Mouse (Mus musculus) midbrain, embryonic 16.5 days (tissue): ENCODE results near the gene Fgf14. TPM values are rescaled to one million over a fixed set of nuclear protein-coding genes. Genes with fewer than 3 reads are reported as not detected.

ENCODE experiments used
- ATAC-seq: fragments of 200-750 bp; cut with Nextera tagmentation; 2 replicates; pipeline ENCODE4 v1.8.0; 2017; ENCODE audit warnings: moderate TSS enrichment
- H3K27ac ChIP-seq: fragments of 300-500 bp; sonication (generic); 2 replicates; pipeline ENCODE4 v1.5.1; 2014; ENCODE audit warnings: mild to moderate bottlenecking, low read length, mixed read lengths
- H3K27me3 ChIP-seq: fragments of 300-500 bp; sonication (generic); 2 replicates; pipeline ENCODE4 v1.6.1; 2014; ENCODE audit warnings: low read depth, low read length, mixed read lengths; ENCODE audit not compliant: control insufficient read depth, insufficient read depth
- H3K36me3 ChIP-seq: fragments of 300-500 bp; sonication (generic); 2 replicates; pipeline ENCODE4 v1.6.1; 2014; ENCODE audit warnings: mild to moderate bottlenecking, low read length, moderate library complexity, mixed read lengths; ENCODE audit not compliant: control insufficient read depth, insufficient read depth
- H3K4me1 ChIP-seq: fragments of 300-500 bp; sonication (generic); 2 replicates; pipeline ENCODE4 v1.6.1; 2014; ENCODE audit warnings: mild to moderate bottlenecking, low read length, mixed read lengths; ENCODE audit not compliant: control insufficient read depth, insufficient read depth
- H3K4me2 ChIP-seq: fragments of 300-500 bp; sonication (generic); 2 replicates; pipeline ENCODE4 v1.6.1; 2014; ENCODE audit warnings: mild to moderate bottlenecking, low read length, mixed read lengths
- H3K4me3 ChIP-seq: fragments of 300-500 bp; sonication (generic); 2 replicates; pipeline ENCODE4 v1.5.1; 2014; ENCODE audit warnings: low read depth, mild to moderate bottlenecking, low read length, moderate library complexity, mixed read lengths
- H3K9ac ChIP-seq: fragments of 300-500 bp; sonication (generic); 2 replicates; pipeline ENCODE4 v1.6.1; 2014; ENCODE audit warnings: low read depth, low read length, mixed read lengths
- H3K9me3 ChIP-seq: fragments of 300-500 bp; sonication (generic); replicated peaks from 2 replicates; pipeline ENCODE4 v1.6.1; 2014; ENCODE audit warnings: mild to moderate bottlenecking, low read length, mixed read lengths; ENCODE audit not compliant: control insufficient read depth, poor library complexity, severe bottlenecking
- WGBS: fragments of 180-500 bp; shearing (Covaris S2); extraction: QIAGEN DNeasy Blood & Tissue Kit; methylation state at CpG from one replicate; pipeline ENCODE4 v1.1.7; 2014; 5-methylcytosine and 5-hydroxymethylcytosine counted together
- polyA plus RNA-seq: library from polyadenylated mRNA; unstranded; fragments of >200 nt; fragmentation: Nextera tagmentation; extraction: Ambion mirVana; gene quantifications from 2 replicates; pipeline ENCODE4 v1.2.1, GENCODE M21; 2015

Gene Fgf14
- polyA plus RNA-seq, 1 experiment from 2014 or later, result 36.8 TPM

DNA sequence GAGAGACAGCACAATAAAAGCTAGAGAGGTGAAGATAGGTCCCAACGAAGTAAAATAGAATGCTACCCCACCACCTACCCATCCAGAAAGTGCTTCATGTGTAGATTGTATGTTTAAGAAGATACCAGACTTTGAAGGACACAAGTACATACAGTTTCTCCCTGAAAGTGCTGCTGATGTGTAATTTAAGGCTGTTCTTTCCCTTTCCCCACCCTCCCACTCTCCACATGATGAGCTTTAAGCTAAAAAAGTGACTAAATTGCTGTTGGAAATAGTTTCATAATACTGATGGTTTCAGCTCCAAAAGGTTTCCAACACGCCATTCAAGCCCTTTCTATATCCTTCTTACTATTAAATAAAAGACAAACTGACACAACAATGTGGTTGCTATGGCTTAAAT lies 63.5 kb downstream of the Fgf14 start:
- no peaks in the 10 kb centered on the region; the same call in 1 of the 2 replicates for H3K36me3 ChIP-seq
- H3K9me3 ChIP-seq, result no peaks in the 10 kb centered on the region; the same call in 1 of the 2 replicates
- no peaks in the 10 kb centered on the region for H3K27me3 ChIP-seq
- ATAC-seq, result no peak
- no peak overlapping the region for H3K27ac ChIP-seq
- no peak overlapping the region for H3K9ac ChIP-seq
- H3K4me2 ChIP-seq, result no peak overlapping the region
- no peak overlapping the region for H3K4me3 ChIP-seq
- 65% methylated on average over 2 of the region's 2 CpGs for WGBS
- H3K4me1 ChIP-seq, result no peaks in the 10 kb centered on the region

- ATAC-seq, result no peak
- H3K4me1 ChIP-seq, result no peaks in the 10 kb centered on the region
- H3K27ac ChIP-seq, result no peak overlapping the region
- H3K9ac ChIP-seq, result no peak overlapping the region
- no peaks in the 10 kb centered on the region; the same call in 1 of the 2 replicates for H3K36me3 ChIP-seq
- H3K4me2 ChIP-seq, result no peak overlapping the region
- H3K27me3 ChIP-seq, result no peaks in the 10 kb centered on the region
- no peak overlapping the region for H3K4me3 ChIP-seq
- 93% methylated on average over 2 of the region's 2 CpGs for WGBS
- H3K9me3 ChIP-seq, result no peaks in the 10 kb centered on the region; the same call in 1 of the 2 replicates
Observed at GRCm38 (mm10) chr14:124606036-124606711, 70.8 kb downstream of the Fgf14 start.

DNA sequence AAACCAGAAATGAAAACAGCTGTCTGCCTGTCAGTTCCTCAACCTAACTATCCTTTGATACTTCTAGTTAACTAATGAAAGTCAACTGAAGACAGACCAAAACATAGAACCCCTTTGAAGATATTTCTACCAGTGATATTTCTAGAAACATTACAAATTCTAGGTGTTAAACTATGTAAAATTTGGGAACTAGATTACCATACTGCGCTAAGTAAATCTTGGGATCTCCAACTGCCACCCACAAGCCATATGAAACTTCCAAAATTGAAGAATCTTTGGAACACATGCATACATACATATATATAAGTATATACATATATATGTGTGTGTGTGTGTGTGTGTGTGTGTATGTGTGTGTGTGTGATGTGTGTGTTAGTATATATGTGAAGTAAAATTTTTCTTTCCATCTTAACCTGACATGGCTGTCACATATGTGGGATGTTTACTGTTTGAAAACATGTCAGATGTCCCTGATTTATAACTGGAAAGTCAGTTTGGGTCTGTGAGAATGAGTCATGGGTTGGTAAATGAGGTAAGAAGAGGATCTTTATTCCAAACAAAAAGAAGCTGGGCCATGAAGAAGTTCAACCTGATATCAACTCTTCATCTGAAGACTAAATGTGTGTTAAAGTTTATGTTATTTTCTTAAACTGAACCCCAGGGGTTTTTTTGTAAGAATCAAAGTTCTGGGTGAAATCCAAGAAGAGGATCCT lies 71.7 kb downstream of the Fgf14 start:
- H3K27me3 ChIP-seq, result no peaks in the 10 kb centered on the region
- H3K9me3 ChIP-seq, result no peaks in the 10 kb centered on the region; the same call in 1 of the 2 replicates
- 94% methylated on average over 1 of the region's 1 CpGs for WGBS
- H3K4me2 ChIP-seq, result no peak overlapping the region
- ATAC-seq, result no peak
- no peak overlapping the region for H3K4me3 ChIP-seq
- H3K36me3 ChIP-seq, result no peaks in the 10 kb centered on the region; the same call in 1 of the 2 replicates
- H3K4me1 ChIP-seq, result no peaks in the 10 kb centered on the region
- no peak overlapping the region for H3K9ac ChIP-seq
- no peak overlapping the region for H3K27ac ChIP-seq

DNA sequence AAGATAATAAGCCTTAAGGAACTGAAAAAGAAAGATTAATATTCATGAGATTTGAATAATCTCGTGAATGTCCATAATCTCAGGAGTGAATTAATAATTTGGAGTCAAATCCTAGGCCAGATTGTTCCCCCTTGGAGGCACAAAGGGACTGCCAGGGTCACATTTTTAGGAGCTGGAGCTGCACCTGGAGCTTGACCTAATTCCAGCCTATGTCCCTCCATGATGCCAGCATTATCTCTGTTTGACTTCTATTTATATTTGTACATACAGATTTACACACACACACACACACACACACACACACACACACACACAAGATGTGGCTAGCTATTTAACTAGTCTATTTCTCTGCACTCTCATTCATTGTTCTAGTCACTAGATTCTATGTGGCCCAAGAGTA lies 100.4 kb downstream of the Fgf14 start:
- WGBS, result 48% methylated on average over 1 of the region's 1 CpGs
- Histone ChIP-seq H3K4me3 (no peak overlapping the region), H3K9ac (no peak overlapping the region)

DNA sequence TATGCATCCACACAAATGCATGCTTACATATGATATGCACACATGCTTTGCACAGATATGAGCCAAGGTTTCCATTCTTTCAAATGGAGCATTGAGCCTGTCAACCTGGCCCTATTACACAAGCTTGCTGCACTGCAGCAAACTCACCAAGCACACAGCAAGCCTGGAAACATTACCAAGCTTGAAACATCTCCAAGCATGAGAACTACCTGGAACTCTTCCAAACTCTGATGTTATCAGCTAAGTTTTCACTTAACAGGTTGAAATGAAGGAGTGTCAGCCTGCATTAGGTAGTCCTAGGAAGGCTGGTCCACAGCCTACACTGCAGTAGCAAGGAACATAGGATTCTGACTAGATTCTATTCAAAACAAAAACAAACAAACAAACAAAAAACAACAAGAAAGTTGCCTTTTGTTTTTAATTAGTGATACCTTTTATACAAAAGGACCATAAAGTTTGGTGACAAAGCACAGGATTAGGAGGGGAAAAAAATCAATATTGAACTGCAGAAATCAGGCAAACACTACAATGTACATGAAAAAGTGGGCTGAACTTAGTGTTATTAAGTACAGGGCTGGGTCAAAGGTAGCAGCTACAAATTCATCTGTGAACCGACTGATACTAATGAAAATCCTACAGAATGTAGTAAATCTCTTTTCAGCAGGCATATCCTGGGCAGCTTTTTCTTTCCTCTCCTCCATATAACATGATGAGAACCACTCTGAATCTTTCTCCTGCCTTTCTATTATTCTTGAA lies 101.6 kb downstream of the Fgf14 start:
- no peaks in the 10 kb centered on the region for H3K36me3 ChIP-seq
- ATAC-seq, result no peak
- H3K9me3 ChIP-seq, result no peaks in the 10 kb centered on the region

More for the DNA sequence above, 100.4 kb downstream of the Fgf14 start:
- H3K27me3 ChIP-seq, result no peaks in the 10 kb centered on the region
- H3K9me3 ChIP-seq, result no peaks in the 10 kb centered on the region
- no peaks in the 10 kb centered on the region for H3K4me1 ChIP-seq
- no peak overlapping the region for H3K4me2 ChIP-seq
- no peaks in the 10 kb centered on the region for H3K36me3 ChIP-seq
- H3K27ac ChIP-seq, result no peak overlapping the region
- no peak for ATAC-seq

DNA sequence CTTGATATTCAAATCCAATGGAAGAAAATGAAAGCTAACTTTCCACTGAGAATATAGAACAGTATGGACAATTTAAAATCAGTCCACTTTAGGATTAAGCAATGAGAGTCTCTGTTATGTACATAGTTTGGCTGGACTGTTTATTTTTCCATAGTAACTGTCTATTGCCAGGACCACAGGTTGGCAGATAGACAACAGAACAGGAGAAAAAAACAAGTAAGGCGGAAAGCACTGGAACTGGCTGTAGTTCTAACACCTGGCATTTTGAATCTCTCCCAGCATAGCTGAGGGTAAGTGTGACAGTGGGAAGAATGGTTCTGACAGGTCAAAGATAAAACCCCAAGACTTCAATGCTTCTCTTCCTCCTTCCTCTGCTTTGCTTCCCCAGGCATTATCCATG lies 110.5 kb downstream of the Fgf14 start:
- H3K4me3 ChIP-seq, result no peak overlapping the region
- 79% methylated on average over 1 of the region's 1 CpGs for WGBS
- no peaks in the 10 kb centered on the region for H3K4me1 ChIP-seq
- H3K9me3 ChIP-seq, result no peaks in the 10 kb centered on the region
- no peaks in the 10 kb centered on the region for H3K36me3 ChIP-seq
- no peak overlapping the region for H3K27ac ChIP-seq
- H3K9ac ChIP-seq, result no peak overlapping the region
- no peaks in the 10 kb centered on the region for H3K27me3 ChIP-seq
- no peak for ATAC-seq
- H3K4me2 ChIP-seq, result no peak overlapping the region

More for the DNA sequence above, 101.6 kb downstream of the Fgf14 start:
- no peak overlapping the region for H3K9ac ChIP-seq
- no peak overlapping the region for H3K4me3 ChIP-seq
- 71% methylated on average over 1 of the region's 1 CpGs for WGBS
- no peak overlapping the region for H3K4me2 ChIP-seq
- H3K27ac ChIP-seq, result no peak overlapping the region
- no peaks in the 10 kb centered on the region for H3K4me1 ChIP-seq
- no peaks in the 10 kb centered on the region for H3K27me3 ChIP-seq

- H3K4me2 ChIP-seq, result no peak overlapping the region
- H3K9me3 ChIP-seq, result no peaks in the 10 kb centered on the region
- 73% methylated on average over 4 of the region's 4 CpGs for WGBS
Observed at GRCm38 (mm10) chr14:124561544-124561943, 115.4 kb downstream of the Fgf14 start.

GRCm38 (mm10) chr14:124536106-124536505 lies 140.8 kb downstream of the Fgf14 start:
- Histone ChIP-seq H3K27ac (no peak overlapping the region), H3K27me3 (no peaks in the 10 kb centered on the region), H3K4me1 (no peaks in the 10 kb centered on the region), H3K9ac (no peak overlapping the region), H3K9me3 (no peaks in the 10 kb centered on the region), H3K36me3 (no peaks in the 10 kb centered on the region), H3K4me2 (no peak overlapping the region), H3K4me3 (no peak overlapping the region)
- no peak for ATAC-seq
- 82% methylated on average over 3 of the region's 3 CpGs for WGBS

More at GRCm38 (mm10) chr14:124561544-124561943, 115.4 kb downstream of the Fgf14 start:
- Histone ChIP-seq H3K36me3 (no peaks in the 10 kb centered on the region), H3K9ac (no peak overlapping the region), H3K4me3 (no peak overlapping the region), H3K27ac (no peak overlapping the region), H3K4me1 (no peaks in the 10 kb centered on the region), H3K27me3 (no peaks in the 10 kb centered on the region)
- ATAC-seq, result no peak
